Mouse (Mus musculus) ES-Bruce4 (cell line): ENCODE data around the gene Samd14.

Source experiments
- CTCF ChIP-seq: IDR thresholded peaks from one replicate; pipeline ENCODE4 v1.8.1; 2011; ENCODE audit warnings: low read depth, low read length
- EP300 ChIP-seq: IDR thresholded peaks from 2 replicates; pipeline ENCODE4 v1.6.1; 2011; ENCODE audit warnings: low read depth, low read length; ENCODE audit not compliant: insufficient read depth

GRCm38 (mm10) chr11:94973313-94973712 lies 36.4 kb upstream of the Samd14 start:
- TF ChIP-seq CTCF = no peak
- TF ChIP-seq EP300 = no peak
